In the genomic region with DNA sequence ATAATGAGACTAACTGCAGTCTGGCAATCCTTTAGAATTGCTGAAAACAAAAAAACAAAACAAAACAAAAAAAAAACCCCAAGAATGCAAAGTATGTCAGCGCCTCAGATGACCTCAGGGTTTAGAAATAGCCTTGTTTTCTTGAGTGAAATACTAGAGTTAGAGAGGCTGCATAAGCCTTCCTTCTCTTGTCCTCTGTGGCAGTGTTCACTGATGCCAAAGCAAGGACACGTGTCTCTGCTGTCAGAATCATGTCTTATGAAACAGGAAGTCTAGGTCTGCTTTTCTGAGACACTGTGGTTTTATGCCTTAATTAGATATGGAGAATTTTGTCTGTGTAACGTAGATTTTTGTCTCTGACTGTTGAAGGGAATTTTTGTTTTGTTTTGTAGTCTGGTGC, we compare ENCODE assay signal across 9 mouse cellular contexts.
A peak's percentile ranks its signal among the peaks of the same experiment; 100 is the strongest.
DNase-seq lines count a peak whose midpoint lies in the region; ATAC-seq and TF ChIP-seq lines count a peak whose summit lies in the region.
"Had no signal": no experiment of that assay in that cellular context is flagged by ENCODE, and none has a peak within 500 bp of the region (broad histone marks: within the 10 kb centered on the region; RNA-seq: fewer than 3 reads in every experiment).

No protein-coding gene starts in this region.

- TF ChIP-seq POLR2A in lung, adult 2 months (IDR thresholded peaks at IDR 0.05; ENCODE audit: borderline replicate concordance, extremely low read depth, low read depth, low read length), result no peak

- no peak for TF ChIP-seq CTCF in lung, embryonic 14.5 days (IDR thresholded peaks at IDR 0.05; ENCODE audit: low read depth)
- no peak for TF ChIP-seq CTCF in lung, adult 2 months (IDR thresholded peaks at IDR 0.05; ENCODE audit: insufficient read depth, low read length)

- H3K27ac ChIP-seq in lung, embryonic 14.5 days (ENCODE audit: low read depth), result no peak overlapping the region
- H3K27ac ChIP-seq in forebrain, embryonic 16.5 days (ENCODE audit: low read length), result no peak overlapping the region
- H3K27ac ChIP-seq: lung, embryonic 15.5 days had no signal

- peak; percentile 33 for DNase-seq in embryo, embryonic 10.5 days (ENCODE audit: low spot score)
- no peak for DNase-seq in embryo, embryonic 9.5 days (ENCODE audit: extremely low spot score)
- peak; percentile 13 for DNase-seq in lung, embryonic 14.5 days
- no peak for DNase-seq in lung, adult 2 months
- DNase-seq in thymus, postnatal 0 days (ENCODE audit: low spot score), result peak; percentile 58
- DNase-seq in right cerebral cortex, postnatal 36 days (ENCODE audit: low spot score in 2 of 2), result no peak

- no peaks in the 10 kb centered on the region for H3K27me3 ChIP-seq in lung, embryonic 14.5 days (ENCODE audit: insufficient read depth, low read length)
- H3K27me3 ChIP-seq in forebrain, embryonic 16.5 days (replicated peaks; ENCODE audit: control insufficient read depth, insufficient read depth, low read length), result no peaks in the 10 kb centered on the region
- H3K27me3 ChIP-seq: lung, embryonic 15.5 days had no signal

- H3K4me3 ChIP-seq in lung, embryonic 14.5 days (ENCODE audit: low read depth, low read length), result no peak overlapping the region
- H3K4me3 ChIP-seq in lung, adult 2 months (replicated peaks; ENCODE audit: extremely low read depth, low read depth, low read length), result no peak overlapping the region
- no peak overlapping the region for H3K4me3 ChIP-seq in forebrain, embryonic 16.5 days (replicated peaks; ENCODE audit: low read length)
- H3K4me3 ChIP-seq: lung, embryonic 15.5 days had no signal

- H3K9me3 ChIP-seq in lung, embryonic 14.5 days (ENCODE audit: low read depth, low read length), result no peaks in the 10 kb centered on the region
- no peaks in the 10 kb centered on the region for H3K9me3 ChIP-seq in forebrain, embryonic 16.5 days (ENCODE audit: control insufficient read depth, low read length)
- H3K9me3 ChIP-seq: lung, embryonic 15.5 days had no signal

- 45% methylated on average over 3 of the region's 3 CpGs for WGBS in lung, embryonic 14.5 days
- WGBS in lung, adult 2 months, result 38% methylated on average over 3 of the region's 3 CpGs
- WGBS in forebrain, embryonic 16.5 days, result 33% methylated on average over 3 of the region's 3 CpGs

- H3K9ac ChIP-seq in lung, embryonic 14.5 days, result no peak overlapping the region
- H3K9ac ChIP-seq in forebrain, embryonic 16.5 days (replicated peaks; ENCODE audit: low read depth, low read length), result no peak overlapping the region
- H3K9ac ChIP-seq: lung, embryonic 15.5 days had no signal

- H3K36me3 ChIP-seq in lung, embryonic 14.5 days (ENCODE audit: insufficient read depth), result no peaks in the 10 kb centered on the region
- H3K36me3 ChIP-seq in forebrain, embryonic 16.5 days (ENCODE audit: control insufficient read depth, insufficient read depth), result no peaks in the 10 kb centered on the region
- H3K36me3 ChIP-seq: lung, embryonic 15.5 days had no signal

- no peak for ATAC-seq in lung, embryonic 14.5 days (ENCODE audit: insufficient read depth)
- peak; percentile 89 to 94 for ATAC-seq in hematopoietic stem cell, adult 5-6 weeks (replicated peaks in 1 of 2; ENCODE audit: insufficient read depth in 1 of 2, low FRiP score in 2 of 2, low TSS enrichment in 1 of 2, low read depth in 1 of 2, poor library complexity in 2 of 2, severe bottlenecking in 2 of 2)
- no peak for ATAC-seq in forebrain, embryonic 16.5 days

- H3K4me1 ChIP-seq in lung, embryonic 14.5 days (ENCODE audit: insufficient read depth), result peaks cover 8% of the 10 kb centered on the region; the same call in 1 of the 2 replicates
- H3K4me1 ChIP-seq in lung, adult 2 months (ENCODE audit: control insufficient read depth, insufficient read depth, low read length), result peaks cover 6% of the 10 kb centered on the region; the same call in 1 of the 2 replicates
- H3K4me1 ChIP-seq in forebrain, embryonic 16.5 days (replicated peaks; ENCODE audit: control insufficient read depth, insufficient read depth, low read length), result no peaks in the 10 kb centered on the region

- no peak overlapping the region for H3K4me2 ChIP-seq in lung, embryonic 14.5 days
- no peak overlapping the region for H3K4me2 ChIP-seq in forebrain, embryonic 16.5 days (ENCODE audit: low read length)
- H3K4me2 ChIP-seq: lung, embryonic 15.5 days had no signal

Comparison
In these comparisons a context has a peak if more than half of its experiments do, and no peak if none do; other contexts are left out.
1. DNase-seq: peak in embryo, embryonic 10.5 days (single experiment), lung, embryonic 14.5 days (single experiment) and thymus, postnatal 0 days (single experiment); none in embryo, embryonic 9.5 days (single experiment), lung, adult 2 months (single experiment) and right cerebral cortex, postnatal 36 days (0 of 2).
2. ATAC-seq: peak in hematopoietic stem cell, adult 5-6 weeks (2 of 2); none in lung, embryonic 14.5 days (single experiment) and forebrain, embryonic 16.5 days (single experiment).